Mouse (Mus musculus): Measurements from ENCODE around the gene Atp1a4.

- TF ChIP-seq CTCF (conservative IDR thresholded peaks at IDR 0.05; ENCODE audit: insufficient read depth, insufficient read length, low read depth, low read length) (no peak), POLR2A (IDR thresholded peaks at IDR 0.05; ENCODE audit: low read depth, low read length) (no peak)
These were observed 66.0 kb downstream of the Atp1a4 start for GRCm38 (mm10) chr1:172192217-172192616.

Measured in kidney, adult 2 months (tissue).